Mouse (Mus musculus): ENCODE measurements around the gene Dcdc2c. TPM values are rescaled to one million over a fixed set of nuclear protein-coding genes. Genes with fewer than 3 reads are reported as not detected.

The Dcdc2c gene
- polyA plus RNA-seq, 1 experiment from 2014 or later = 0.32 TPM

Other genes starting within 250 kb of the Dcdc2c start
- gene Allc, start 30.1 kb upstream of the Dcdc2c start, polyA plus RNA-seq (2014; fragmentation: Nextera tagmentation; extraction: Ambion mirVana) = not detected in 2 replicates
- 0.56 and 0.78 TPM in 2 replicates for gene Colec11, start 71.0 kb upstream of the Dcdc2c start, polyA plus RNA-seq (2014; fragmentation: Nextera tagmentation; extraction: Ambion mirVana)
- gene Rps7, start 83.6 kb upstream of the Dcdc2c start, polyA plus RNA-seq (2014; fragmentation: Nextera tagmentation; extraction: Ambion mirVana) = 941 and 979 TPM in 2 replicates
- 24.0 and 24.2 TPM in 2 replicates for gene Rnaseh1, start 97.2 kb upstream of the Dcdc2c start, polyA plus RNA-seq (2014; fragmentation: Nextera tagmentation; extraction: Ambion mirVana)
- gene Adi1, start 122.8 kb upstream of the Dcdc2c start, polyA plus RNA-seq (2014; fragmentation: Nextera tagmentation; extraction: Ambion mirVana) = 57.5 and 60.8 TPM in 2 replicates
- gene Trappc12, start 198.1 kb upstream of the Dcdc2c start, polyA plus RNA-seq (2014; fragmentation: Nextera tagmentation; extraction: Ambion mirVana) = 32.9 and 38.0 TPM in 2 replicates
- 28.2 and 29.0 TPM in 2 replicates for gene Eipr1, start 199.4 kb upstream of the Dcdc2c start, polyA plus RNA-seq (2014; fragmentation: Nextera tagmentation; extraction: Ambion mirVana)

Data from embryonic facial prominence, embryonic 14.5 days (tissue).